Mouse (Mus musculus): ENCODE results near the gene Vmn1r22.

DNA sequence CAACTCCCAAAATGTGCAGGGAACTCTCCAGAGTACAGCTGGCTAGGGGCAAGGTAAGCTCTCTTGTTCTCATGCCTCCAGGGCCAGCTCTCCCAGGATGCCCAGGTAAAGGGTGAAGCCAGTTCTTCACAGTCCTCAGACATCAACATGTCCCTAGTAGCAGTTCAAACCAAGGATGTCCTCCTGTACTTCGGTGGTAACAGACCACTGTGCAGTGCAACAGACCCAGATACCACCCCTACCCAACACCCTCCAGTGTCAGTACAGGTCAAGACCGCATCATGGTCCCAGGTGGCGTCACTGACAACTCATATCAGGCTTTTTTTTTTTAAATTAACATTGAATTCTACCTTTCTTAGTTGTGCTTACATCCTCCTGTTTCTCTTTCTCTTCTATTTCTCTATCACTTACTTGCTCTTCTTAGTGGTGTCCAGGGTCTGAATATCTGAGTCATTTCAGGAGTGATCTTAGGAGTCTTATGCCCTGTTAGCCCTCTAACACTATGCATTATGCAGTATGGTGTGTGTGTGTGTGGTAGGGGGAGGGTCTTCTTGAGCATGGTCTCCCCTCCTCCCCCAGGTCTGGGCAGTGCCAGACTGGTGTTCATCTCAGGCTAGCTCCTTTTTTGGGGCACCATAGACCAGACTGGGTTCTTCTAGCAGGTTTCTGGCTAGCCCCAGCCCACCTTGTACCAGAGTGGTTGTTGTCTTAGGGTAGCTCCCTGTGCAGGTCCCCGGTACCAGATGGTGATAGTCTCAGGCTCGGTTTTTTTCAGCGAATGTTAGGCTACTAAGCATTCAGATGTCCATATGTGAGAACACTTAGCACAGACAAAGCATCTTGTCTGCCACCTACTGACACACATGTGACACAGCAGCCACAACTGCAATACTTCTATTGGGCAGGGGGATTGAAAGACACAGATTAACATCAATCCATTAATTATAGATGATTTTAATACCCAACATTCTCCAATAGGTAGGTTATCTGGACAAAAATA is 48.5 kb downstream of the Vmn1r22 start:
- peak; percentile 47 for TF ChIP-seq CTCF (IDR thresholded peaks at IDR 0.05; ENCODE audit: low read depth, low read length)
- no peak for TF ChIP-seq POLR2A (IDR thresholded peaks at IDR 0.05; ENCODE audit: extremely low read depth, insufficient read depth, low read length)

Measured in liver, adult 2 months (tissue).